Mouse (Mus musculus) embryonic facial prominence, embryonic 11.5 days (tissue): ENCODE data around the gene Otud3. TPM values are rescaled to one million over a fixed set of nuclear protein-coding genes. Genes with fewer than 3 reads are reported as not detected.

Experiments used
- polyA plus RNA-seq: library from polyadenylated mRNA; unstranded; fragments of >200 nt; fragmentation: Nextera tagmentation; extraction: Ambion mirVana; gene quantifications from 2 replicates; pipeline ENCODE4 v1.2.1, GENCODE M21; 2014

The Otud3 gene
- polyA plus RNA-seq, 1 experiment from 2014 or later: 4.2 TPM

Other genes starting within 250 kb of the Otud3 start
- 0.28 and 0.48 TPM in 2 replicates for gene Pla2g2c, start 189.2 kb downstream of the Otud3 start, polyA plus RNA-seq
- gene Ubxn10, start 176.8 kb downstream of the Otud3 start, polyA plus RNA-seq: 1.1 and 1.4 TPM in 2 replicates
- not detected in 2 replicates for gene Pla2g2f, start 156.3 kb downstream of the Otud3 start, polyA plus RNA-seq
- gene Pla2g2d, start 138.2 kb downstream of the Otud3 start, polyA plus RNA-seq: 0.43 and 1.1 TPM in 2 replicates
- 0.87 and 1.5 TPM in 2 replicates for gene Pla2g5, start 50.5 kb downstream of the Otud3 start, polyA plus RNA-seq
- gene Gm13030, start 40.0 kb downstream of the Otud3 start, polyA plus RNA-seq: not detected in 2 replicates
- not detected in 2 replicates for gene Pla2g2e, start 36.0 kb downstream of the Otud3 start, polyA plus RNA-seq
- not detected in 2 replicates for gene Rnf186, start 53.2 kb upstream of the Otud3 start, polyA plus RNA-seq
- gene Tmco4, start 58.9 kb upstream of the Otud3 start, polyA plus RNA-seq: 1.7 and 2.2 TPM in 2 replicates
- 0.49 and 0.56 TPM in 2 replicates for gene Htr6, start 161.6 kb upstream of the Otud3 start, polyA plus RNA-seq
- 91.6 and 106 TPM in 2 replicates for gene Nbl1, start 179.0 kb upstream of the Otud3 start, polyA plus RNA-seq
- gene Minos1, start 217.2 kb upstream of the Otud3 start, polyA plus RNA-seq: 492 and 522 TPM in 2 replicates